18 mouse cellular contexts compared by ENCODE assay signal in genomic region chr3:69818466-69818865, GRCm38 (mm10). TPM values are rescaled to one million over a fixed set of nuclear protein-coding genes. Genes with fewer than 3 reads are reported as not detected.
A peak's percentile ranks its signal among the peaks of the same experiment; 100 is the strongest.
DNase-seq lines count a peak whose midpoint lies in the region; ATAC-seq and TF ChIP-seq lines count a peak whose summit lies in the region.
"Had no signal": no experiment of that assay in that cellular context is flagged by ENCODE, and none has a peak within 500 bp of the region (broad histone marks: within the 10 kb centered on the region; RNA-seq: fewer than 3 reads in every experiment).

No protein-coding gene starts in this region.

- no peak overlapping the region for H3K4me3 ChIP-seq in hindbrain, embryonic 16.5 days (ENCODE audit: low read length)
- no peak overlapping the region for H3K4me3 ChIP-seq in hindbrain, embryonic 13.5 days
- H3K4me3 ChIP-seq in stomach, postnatal 0 days (ENCODE audit: low read depth, low read length) = no peak overlapping the region
- no peak overlapping the region for H3K4me3 ChIP-seq in midbrain, embryonic 10.5 days
- H3K4me3 ChIP-seq: limb, embryonic 10.5 days had no signal

- TF ChIP-seq CTCF in stomach, postnatal 0 days (IDR thresholded peaks at IDR 0.05; ENCODE audit: low read depth) = no peak

- H3K36me3 ChIP-seq in hindbrain, embryonic 16.5 days (ENCODE audit: control insufficient read depth, insufficient read depth, low read length) = no peaks in the 10 kb centered on the region
- no peaks in the 10 kb centered on the region for H3K36me3 ChIP-seq in hindbrain, embryonic 13.5 days
- no peaks in the 10 kb centered on the region for H3K36me3 ChIP-seq in stomach, postnatal 0 days (ENCODE audit: control insufficient read depth, insufficient read depth, low read length)
- no peaks in the 10 kb centered on the region for H3K36me3 ChIP-seq in midbrain, embryonic 10.5 days
- H3K36me3 ChIP-seq: G1E; limb, embryonic 10.5 days had no signal

- no peaks in the 10 kb centered on the region for H3K9me3 ChIP-seq in hindbrain, embryonic 16.5 days (ENCODE audit: control insufficient read depth, low read length)
- H3K9me3 ChIP-seq in hindbrain, embryonic 13.5 days = no peaks in the 10 kb centered on the region
- no peaks in the 10 kb centered on the region for H3K9me3 ChIP-seq in stomach, postnatal 0 days (ENCODE audit: control insufficient read depth, low read length)
- no peaks in the 10 kb centered on the region for H3K9me3 ChIP-seq in midbrain, embryonic 10.5 days (replicated peaks)
- H3K9me3 ChIP-seq: G1E; limb, embryonic 10.5 days had no signal

- H3K4me1 ChIP-seq in hindbrain, embryonic 16.5 days (ENCODE audit: control insufficient read depth, insufficient read depth, low read depth, low read length) = no peaks in the 10 kb centered on the region
- H3K4me1 ChIP-seq in hindbrain, embryonic 13.5 days (replicated peaks) = no peaks in the 10 kb centered on the region
- no peaks in the 10 kb centered on the region for H3K4me1 ChIP-seq in stomach, postnatal 0 days (replicated peaks; ENCODE audit: control insufficient read depth, insufficient read depth)
- H3K4me1 ChIP-seq in midbrain, embryonic 10.5 days = no peaks in the 10 kb centered on the region

- no peak overlapping the region for H3K27ac ChIP-seq in hindbrain, embryonic 16.5 days (ENCODE audit: low read depth, low read length)
- no peak overlapping the region for H3K27ac ChIP-seq in hindbrain, embryonic 13.5 days
- no peak overlapping the region for H3K27ac ChIP-seq in stomach, postnatal 0 days (replicated peaks)
- H3K27ac ChIP-seq in midbrain, embryonic 10.5 days (replicated peaks) = no peak overlapping the region
- H3K27ac ChIP-seq: limb, embryonic 10.5 days; liver, embryonic 14.5 days had no signal

- DNase-seq in right cerebral cortex, postnatal 10 days (ENCODE audit: low spot score in 2 of 2) = peak; percentile 39 to 42
- no peak for DNase-seq in right cerebral cortex, postnatal 25 days
- DNase-seq in cerebellum, adult 9-10 months = peak; percentile 67
- peak; percentile 28 for DNase-seq in stomach, postnatal 0 days (ENCODE audit: low spot score)
- DNase-seq in embryo, embryonic 9.5 days (ENCODE audit: extremely low spot score) = no peak
- DNase-seq in midbrain, embryonic 10.5 days (ENCODE audit: low spot score) = no peak
- DNase-seq: adrenal gland, postnatal 36 days; gastrocnemius, postnatal 10 days; kidney, postnatal 14 days; lung, postnatal 4 days had no signal

- no peak overlapping the region for H3K9ac ChIP-seq in hindbrain, embryonic 16.5 days (ENCODE audit: low read depth, low read length)
- H3K9ac ChIP-seq in hindbrain, embryonic 13.5 days = no peak overlapping the region
- no peak overlapping the region for H3K9ac ChIP-seq in stomach, postnatal 0 days (ENCODE audit: low read length)
- H3K9ac ChIP-seq: liver, embryonic 14.5 days had no signal

- WGBS in hindbrain, embryonic 16.5 days = 59% methylated on average over 5 of the region's 5 CpGs
- WGBS in hindbrain, embryonic 13.5 days = 68% methylated on average over 5 of the region's 5 CpGs
- WGBS in stomach, postnatal 0 days = 51% methylated on average over 5 of the region's 5 CpGs
- WGBS in midbrain, embryonic 10.5 days = 77% methylated on average over 5 of the region's 5 CpGs

- ATAC-seq in hindbrain, embryonic 16.5 days = peak; percentile 61; the same call in 1 of the 2 replicates
- no peak for ATAC-seq in hindbrain, embryonic 13.5 days (ENCODE audit: low FRiP score)
- no peak for ATAC-seq in stomach, postnatal 0 days (ENCODE audit: low FRiP score, low TSS enrichment)
- ATAC-seq: intestine, embryonic 16.5 days had no signal

- no peak overlapping the region for H3K4me2 ChIP-seq in hindbrain, embryonic 16.5 days (ENCODE audit: low read length)
- H3K4me2 ChIP-seq in hindbrain, embryonic 13.5 days = no peak overlapping the region
- no peak overlapping the region for H3K4me2 ChIP-seq in stomach, postnatal 0 days (replicated peaks; ENCODE audit: low read depth)

- TF ChIP-seq EP300 in stomach, postnatal 0 days (optimal IDR thresholded peaks at IDR 0.05) = no peak

- no peaks in the 10 kb centered on the region for H3K27me3 ChIP-seq in hindbrain, embryonic 16.5 days (replicated peaks; ENCODE audit: control insufficient read depth, insufficient read depth, low read length)
- H3K27me3 ChIP-seq in hindbrain, embryonic 13.5 days = no peaks in the 10 kb centered on the region
- no peaks in the 10 kb centered on the region for H3K27me3 ChIP-seq in stomach, postnatal 0 days (ENCODE audit: control insufficient read depth, insufficient read depth, low read length)
- H3K27me3 ChIP-seq in midbrain, embryonic 10.5 days (ENCODE audit: low read depth, poor library complexity, severe bottlenecking) = no peaks in the 10 kb centered on the region

RNA-seq across cellular contexts. Expression of gene Sptssb, which starts 41.3 kb away (rescaled TPM):
- polyA plus RNA-seq in hindbrain, embryonic 16.5 days (2015; fragmentation: Nextera tagmentation; extraction: Ambion mirVana) = 1.6 and 2.1 TPM in 2 replicates
- 0.36 and 0.65 TPM in 2 replicates for polyA plus RNA-seq in hindbrain, embryonic 13.5 days (2015; fragmentation: Nextera tagmentation; extraction: Ambion mirVana)
- polyA plus RNA-seq in stomach, postnatal 0 days (2015; fragmentation: Nextera tagmentation; extraction: Ambion mirVana) = 539 and 549 TPM in 2 replicates
- 0.10 and 0.15 TPM in 2 replicates for polyA plus RNA-seq in midbrain, embryonic 10.5 days (2016; fragmentation: Nextera tagmentation; extraction: Ambion mirVana)
- polyA plus RNA-seq: C2C12; G1E; testis, adult 2 months had no signal

Comparison
In these comparisons a context has a peak if more than half of its experiments do, and no peak if none do; other contexts are left out.
1. DNase-seq: peak in right cerebral cortex, postnatal 10 days (2 of 2), cerebellum, adult 9-10 months (single experiment) and stomach, postnatal 0 days (single experiment); none in right cerebral cortex, postnatal 25 days (single experiment), embryo, embryonic 9.5 days (single experiment) and midbrain, embryonic 10.5 days (single experiment).
2. RNA of gene Sptssb, which starts 41.3 kb away (polyA plus RNA-seq): 539 to 549 TPM in stomach, postnatal 0 days; 1.6 to 2.1 TPM in hindbrain, embryonic 16.5 days, 0.36 to 0.65 TPM in hindbrain, embryonic 13.5 days and 0.10 to 0.15 TPM in midbrain, embryonic 10.5 days; every median in the first group is over 100 times any median in the second.